8 mouse cellular contexts compared by ENCODE assay signal in genomic region chr1:167002486-167002850, GRCm38 (mm10). TPM values are rescaled to one million over a fixed set of nuclear protein-coding genes. Genes with fewer than 3 reads are reported as not detected.
DNase-seq lines count a peak whose midpoint lies in the region; ATAC-seq and TF ChIP-seq lines count a peak whose summit lies in the region.

No protein-coding gene starts in this region.

- no peaks in the 10 kb centered on the region for H3K36me3 ChIP-seq in intestine, embryonic 15.5 days
- H3K36me3 ChIP-seq in liver, embryonic 13.5 days = no peaks in the 10 kb centered on the region

- no peaks in the 10 kb centered on the region for H3K9me3 ChIP-seq in intestine, embryonic 15.5 days
- no peaks in the 10 kb centered on the region for H3K9me3 ChIP-seq in liver, embryonic 13.5 days (replicated peaks)

- no peak overlapping the region for H3K27ac ChIP-seq in cortical plate, adult 2 months (ENCODE audit: insufficient read depth, low read length)
- no peak overlapping the region for H3K27ac ChIP-seq in intestine, embryonic 15.5 days
- no peak overlapping the region for H3K27ac ChIP-seq in liver, embryonic 13.5 days

- ATAC-seq in intestine, embryonic 15.5 days = no peak
- ATAC-seq in liver, embryonic 13.5 days (ENCODE audit: low read depth) = no peak

- TF ChIP-seq CTCF in cortical plate, adult 2 months (IDR thresholded peaks at IDR 0.05; ENCODE audit: extremely low read depth, insufficient read depth, low read length) = 0 out of 2 replicates have a peak, but pooled peaks have one; percentile 8

- H3K4me1 ChIP-seq in cortical plate, adult 2 months (ENCODE audit: control insufficient read depth, insufficient read depth, low read length) = peaks cover 1% of the 10 kb centered on the region; the same call in 1 of the 2 replicates
- peaks cover 5% of the 10 kb centered on the region; the same call in 1 of the 2 replicates for H3K4me1 ChIP-seq in intestine, embryonic 15.5 days (replicated peaks)
- peaks cover 5% of the 10 kb centered on the region for H3K4me1 ChIP-seq in liver, embryonic 13.5 days (replicated peaks)

- no peak overlapping the region for H3K9ac ChIP-seq in intestine, embryonic 15.5 days
- no peak overlapping the region for H3K9ac ChIP-seq in liver, embryonic 13.5 days

- under 1% methylated on average over 19 of the region's 19 CpGs for WGBS in intestine, embryonic 15.5 days
- WGBS in liver, embryonic 13.5 days (ENCODE audit: insufficient replicate concordance) = 1% methylated on average over 19 of the region's 19 CpGs

- H3K4me3 ChIP-seq in cortical plate, adult 2 months (ENCODE audit: insufficient read depth, low read length) = peak overlapping the region; percentile 96
- H3K4me3 ChIP-seq in intestine, embryonic 15.5 days (replicated peaks) = peak overlapping the region; percentile 70
- H3K4me3 ChIP-seq in liver, embryonic 13.5 days (replicated peaks) = peak overlapping the region; percentile 63; the same call in 1 of the 2 replicates

- H3K27me3 ChIP-seq in intestine, embryonic 15.5 days (replicated peaks) = peaks cover 30% of the 10 kb centered on the region
- H3K27me3 ChIP-seq in liver, embryonic 13.5 days = peaks cover 49% of the 10 kb centered on the region

- TF ChIP-seq POLR2A in cortical plate, adult 2 months (IDR thresholded peaks at IDR 0.05; ENCODE audit: extremely low read depth, insufficient read depth, low read length) = no peak

- peak overlapping the region; percentile 97 for H3K4me2 ChIP-seq in intestine, embryonic 15.5 days (replicated peaks)
- H3K4me2 ChIP-seq in liver, embryonic 13.5 days = peak overlapping the region; percentile 80

- DNase-seq in layer of hippocampus, postnatal 14 days (ENCODE audit: low spot score in 2 of 2) = peak; percentile 26 to 32
- DNase-seq in layer of hippocampus, adult 8-10 months (ENCODE audit: low spot score in 2 of 2) = no peak
- peak; percentile 35 to 54 for DNase-seq in gastrocnemius, postnatal 4 days (ENCODE audit: low spot score in 2 of 2)
- DNase-seq in liver, embryonic 13.5 days = no peak
- DNase-seq in neural tube, embryonic 10.5 days (ENCODE audit: extremely low spot score, low spot score) = peak; percentile 62
- DNase-seq in urinary bladder, postnatal 14 days (ENCODE audit: low spot score) = peak; percentile 45

RNA-seq across cellular contexts. Expression of gene Fam78b, which starts 1.3 kb away (rescaled TPM):
- 10 to 100 TPM; 29.4 to 30.8 TPM for total RNA-seq in layer of hippocampus, postnatal 14 days (2021)
- 10 to 100 TPM; 21.8 to 27.5 (median 23.6) TPM for total RNA-seq in layer of hippocampus, adult 8-10 months (2022)
- polyA plus RNA-seq in cortical plate, adult 2 months (2012; rRNA removed) = 20.1 and 21.7 TPM in 2 replicates
- total RNA-seq in gastrocnemius, postnatal 4 days (2021) = 1 to 10 TPM; 3.0 to 3.8 TPM
- polyA plus RNA-seq in intestine, embryonic 15.5 days (2015; fragmentation: Nextera tagmentation; extraction: Ambion mirVana) = 1.2 and 1.5 TPM in 2 replicates
- polyA plus RNA-seq in liver, embryonic 13.5 days (2015; fragmentation: Nextera tagmentation; extraction: Ambion mirVana) = 0.02 and 0.07 TPM in 2 replicates

Comparison
In these comparisons a context has a peak if more than half of its experiments do, and no peak if none do; other contexts are left out.
1. DNase-seq: peak in layer of hippocampus, postnatal 14 days (2 of 2), gastrocnemius, postnatal 4 days (2 of 2), neural tube, embryonic 10.5 days (single experiment) and urinary bladder, postnatal 14 days (single experiment); none in layer of hippocampus, adult 8-10 months (0 of 2) and liver, embryonic 13.5 days (single experiment).
2. RNA of gene Fam78b, which starts 1.3 kb away (total RNA-seq): 29.4 to 30.8 TPM in layer of hippocampus, postnatal 14 days and 21.8 to 27.5 TPM in layer of hippocampus, adult 8-10 months; 3.0 to 3.8 TPM in gastrocnemius, postnatal 4 days; every median in the first group is over 4 times any median in the second.
3. Peak in every context shown above with its lines, with median percentiles within 50 percentile points of each other: H3K4me3 ChIP-seq.